Mouse (Mus musculus): ENCODE measurements at regions not wholly inside any gene's neighbourhood (a gene's known extent, or its start where the extent isn't known, plus 50 kb on each side); places are given as distances from the start of the nearest gene placed in this dataset.

DNA sequence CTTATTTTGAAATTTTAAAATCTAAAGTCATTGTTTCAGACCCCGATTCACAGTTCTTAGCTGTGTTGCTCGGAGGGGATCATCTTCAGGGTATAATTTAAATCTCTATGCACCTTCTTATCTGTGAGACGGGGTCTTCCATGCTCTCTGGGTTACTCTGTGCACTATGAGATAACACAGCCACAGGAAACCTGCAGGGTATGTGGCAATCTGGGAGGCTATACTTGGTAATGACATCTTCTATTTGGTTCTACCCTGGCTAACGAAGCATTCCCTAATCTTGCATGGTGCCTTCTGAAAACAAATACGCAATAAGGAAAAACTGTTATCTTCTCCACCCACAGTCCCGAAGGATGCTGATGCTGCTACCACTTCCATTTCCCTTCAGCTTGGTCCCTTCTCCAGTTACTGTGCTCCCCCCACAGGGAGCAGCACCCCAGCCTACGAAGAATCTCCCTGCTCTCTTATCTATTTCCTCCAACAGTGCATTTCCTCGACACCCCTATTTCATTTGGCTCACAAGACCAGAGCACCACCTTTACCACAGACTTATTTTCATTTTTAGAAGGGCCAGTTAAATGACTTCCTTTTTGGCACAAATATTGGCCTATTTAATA, 378.2 kb downstream of the Gm9195 start:
- no peak for DNase-seq (ENCODE audit: low read depth)

DNA sequence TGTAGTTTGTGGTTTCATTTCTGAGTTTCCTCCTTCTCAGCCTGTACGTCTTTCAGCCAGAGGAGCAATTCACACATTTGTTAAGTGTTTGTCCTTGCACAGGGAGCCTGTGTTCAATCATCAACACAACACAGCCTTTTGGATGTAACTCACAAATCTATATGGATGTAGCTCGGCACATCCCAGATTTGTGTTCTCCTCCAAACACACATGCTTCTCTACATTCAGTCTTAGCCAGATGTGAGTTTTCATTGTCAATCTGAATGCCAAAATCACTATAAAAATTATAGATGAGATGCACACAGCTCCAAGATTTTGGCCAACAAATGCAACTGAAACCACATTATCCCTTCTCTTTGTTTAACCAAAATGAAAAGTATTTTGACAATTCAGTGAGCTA, 380.9 kb downstream of the Gm9195 start:
- no peak for DNase-seq (ENCODE audit: low read depth)

DNA sequence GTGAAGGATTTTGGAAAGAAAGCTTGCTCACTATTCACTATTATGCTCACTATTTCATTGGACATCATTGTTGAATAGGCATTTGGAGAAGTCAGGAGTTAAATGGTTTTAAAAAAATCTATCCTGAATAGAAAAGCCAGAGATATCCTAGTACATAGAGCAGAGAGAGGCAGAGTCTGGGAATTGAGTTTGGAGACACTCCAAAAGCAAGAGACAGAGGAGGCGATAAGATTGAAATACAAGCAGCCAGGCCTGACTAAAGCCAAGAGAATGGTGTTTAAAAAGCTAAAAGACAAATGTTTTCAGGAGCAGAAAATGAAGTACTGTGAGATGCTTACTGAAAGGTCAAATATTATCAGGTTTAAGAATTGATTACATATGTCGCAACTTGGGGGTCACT, 400.1 kb downstream of the Gm9195 start:
- DNase-seq (ENCODE audit: low read depth): no peak

DNA sequence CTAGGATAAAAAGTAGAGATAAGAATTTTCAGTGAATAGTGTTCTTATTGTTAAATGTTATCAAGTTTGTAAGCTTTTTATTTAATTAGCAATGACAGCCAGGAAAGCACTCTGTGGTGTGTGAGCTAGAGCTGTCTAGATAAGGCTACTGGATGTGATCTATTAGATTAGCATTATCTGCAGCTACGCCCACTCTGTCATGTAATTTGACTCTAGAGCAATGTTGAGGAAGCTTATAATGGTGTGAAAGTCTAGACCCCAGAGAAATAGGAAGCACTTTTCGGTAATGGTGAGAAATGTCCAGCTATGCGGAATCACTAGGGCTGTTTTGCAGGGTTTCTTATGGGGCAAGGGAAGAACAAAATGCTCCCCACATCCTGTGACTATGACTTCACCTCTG, 410.2 kb downstream of the Gm9195 start:
- DNase-seq (ENCODE audit: low read depth): no peak

DNA sequence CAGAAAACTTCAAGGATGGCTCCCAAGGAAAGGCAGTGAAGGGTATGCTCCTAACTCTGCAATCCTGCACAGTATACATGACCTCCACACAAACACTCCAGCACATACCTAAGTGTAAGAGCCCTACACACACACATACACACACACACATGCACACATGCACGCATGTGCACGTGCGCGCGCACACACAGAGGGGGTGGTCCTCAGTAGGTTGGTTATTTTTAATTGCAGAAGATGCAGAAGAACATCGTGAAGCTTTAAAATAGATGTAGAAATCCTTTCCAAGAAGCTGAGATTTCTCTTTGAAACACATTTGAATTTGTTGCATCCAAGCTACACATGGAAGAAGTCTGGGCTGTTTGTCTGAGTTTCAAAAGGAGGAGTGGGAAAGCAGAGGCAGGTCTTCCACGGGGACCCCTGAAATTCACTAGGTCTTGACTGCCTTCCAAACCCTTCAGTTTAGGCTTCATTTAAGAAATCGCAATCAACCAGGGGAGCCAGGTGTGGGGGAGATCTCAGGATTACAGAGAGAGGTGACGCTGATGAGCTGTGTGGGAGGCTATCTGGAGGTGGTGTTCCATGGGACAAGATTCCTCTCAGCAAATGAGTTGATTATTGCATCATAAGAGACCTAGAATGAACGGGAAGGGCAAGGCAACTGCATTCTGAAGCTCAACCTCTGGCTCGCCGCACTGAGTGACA, 427.4 kb downstream of the Gm9195 start:
- no peak for DNase-seq (ENCODE audit: low read depth)

DNA sequence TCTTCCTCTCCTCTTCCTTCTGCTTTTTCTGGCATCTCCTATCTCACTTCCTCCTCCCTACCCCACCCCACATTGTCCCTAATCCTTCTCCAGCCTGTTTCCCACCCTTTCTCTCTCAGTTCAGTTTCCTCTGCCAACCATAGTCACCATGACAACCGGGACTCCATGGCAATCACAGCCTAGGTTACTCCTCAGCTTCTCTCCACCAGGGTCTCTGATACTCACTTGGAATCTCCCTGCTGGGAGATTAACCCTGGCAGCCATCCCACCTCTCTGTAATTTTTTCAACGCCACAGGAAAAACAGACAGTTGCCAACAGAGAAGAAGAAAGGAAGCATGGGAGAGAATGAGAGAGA, 448.8 kb downstream of the Gm9195 start:
- no peak for DNase-seq (ENCODE audit: low read depth)

DNA sequence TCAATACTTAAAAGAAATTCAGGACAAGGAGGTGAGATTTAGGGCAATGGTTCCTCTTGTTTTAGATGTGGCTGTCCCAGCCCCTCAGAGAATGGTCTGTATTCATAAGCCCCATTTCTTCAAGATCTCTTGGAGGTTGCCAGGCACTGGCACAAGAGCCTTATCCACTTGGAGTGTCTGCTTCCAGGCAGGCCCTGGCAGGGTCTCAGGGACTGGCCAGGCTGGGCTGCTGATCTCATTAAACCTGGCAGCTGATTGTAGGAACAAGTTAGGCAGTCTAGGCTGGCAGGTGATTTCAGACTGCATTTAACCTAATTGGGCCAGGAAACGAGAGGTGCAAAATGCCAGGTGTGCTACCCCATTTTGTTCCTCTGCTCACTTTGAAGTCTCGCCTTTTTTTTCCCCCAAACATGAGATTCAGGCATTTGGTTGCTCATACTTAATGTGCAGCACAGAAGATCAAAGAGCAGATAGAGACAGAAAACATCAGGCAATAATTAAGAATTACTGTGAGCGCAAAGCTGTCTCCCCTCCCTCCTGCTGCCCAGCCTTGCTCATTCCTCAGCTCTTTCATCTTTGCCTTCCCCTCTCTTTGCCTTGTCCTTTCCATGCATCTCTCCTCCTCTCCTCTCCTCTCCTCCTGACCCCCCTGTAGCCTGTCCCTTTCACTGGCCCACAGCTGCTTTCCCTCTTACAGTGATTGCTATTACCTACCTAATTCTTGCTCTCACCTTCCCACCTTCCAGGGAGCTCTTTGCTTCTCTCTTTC, 449.3 kb downstream of the Gm9195 start:
- no peak for DNase-seq (ENCODE audit: low read depth)

DNA sequence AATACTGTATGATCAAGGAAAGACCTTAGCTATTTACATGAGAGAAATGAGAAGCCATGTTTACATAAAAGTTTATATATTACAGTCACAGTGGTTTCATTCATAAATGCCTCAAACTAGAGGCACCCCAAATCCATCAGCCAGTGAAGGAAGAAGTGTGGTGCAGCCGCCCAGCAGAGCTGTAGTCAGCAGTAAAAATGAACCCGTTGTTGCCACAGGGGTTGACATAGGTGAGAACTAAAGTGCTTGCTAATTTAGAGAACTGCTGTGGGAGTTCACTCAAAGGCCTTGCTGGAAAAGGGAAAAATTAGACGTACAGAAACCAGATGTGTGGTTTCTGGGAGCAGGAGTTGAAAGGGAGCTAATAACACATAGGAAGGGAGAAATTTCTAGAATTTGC, 461.2 kb downstream of the Gm9195 start:
- no peak for DNase-seq (ENCODE audit: low read depth)

DNA sequence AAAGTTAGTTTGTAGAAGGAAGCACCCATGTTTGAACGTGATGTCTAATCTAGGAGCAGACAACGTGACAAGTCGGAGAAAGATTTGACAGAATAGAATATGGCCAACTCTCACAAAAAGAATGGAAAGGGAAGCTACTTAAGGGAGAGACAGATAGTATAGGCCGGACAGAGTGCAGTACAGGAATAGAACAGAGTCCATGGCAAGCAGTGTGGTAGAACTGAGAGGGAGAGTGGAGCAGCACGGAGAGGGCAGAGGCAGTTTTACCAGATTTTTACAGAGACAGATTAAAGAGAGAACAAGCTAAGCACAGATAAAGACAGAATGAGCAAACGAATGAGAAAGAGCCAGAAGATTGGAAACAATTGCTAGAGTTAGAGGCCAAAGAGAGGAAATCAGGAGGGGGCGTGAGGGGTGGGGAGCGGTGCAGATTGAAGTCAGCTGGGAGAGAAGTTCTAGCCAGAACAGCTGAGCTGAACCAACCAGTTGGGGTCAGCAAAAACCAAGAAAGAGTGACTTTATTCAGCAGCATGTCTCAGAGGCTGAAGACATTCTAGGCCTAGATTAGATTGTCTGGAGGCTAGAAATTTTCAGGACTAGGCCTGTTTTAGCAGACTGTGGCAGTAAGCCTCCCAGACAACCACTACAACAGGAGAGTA, 464.1 kb downstream of the Gm9195 start:
- DNase-seq (ENCODE audit: low read depth): no peak

DNA sequence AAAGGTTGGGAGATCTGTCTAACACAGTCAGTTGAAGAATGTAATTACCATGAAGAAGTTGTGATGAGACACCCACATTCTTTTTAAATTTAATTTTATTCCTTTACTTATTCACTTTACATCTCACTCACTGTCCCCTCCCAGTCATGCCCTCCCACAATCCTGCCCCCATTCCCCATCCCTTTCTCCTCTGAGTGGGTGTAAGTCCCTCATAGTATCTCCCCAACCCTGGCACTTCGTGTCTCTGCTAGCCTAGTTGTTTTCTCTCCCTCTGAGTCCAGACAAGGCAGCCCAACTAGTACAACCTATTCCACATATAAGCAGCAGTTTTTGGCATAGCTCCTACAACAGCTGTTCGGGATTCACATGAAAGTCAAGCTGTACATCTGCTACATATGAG, 487.3 kb downstream of the Gm9195 start:
- no peak for DNase-seq (ENCODE audit: low read depth)

DNA sequence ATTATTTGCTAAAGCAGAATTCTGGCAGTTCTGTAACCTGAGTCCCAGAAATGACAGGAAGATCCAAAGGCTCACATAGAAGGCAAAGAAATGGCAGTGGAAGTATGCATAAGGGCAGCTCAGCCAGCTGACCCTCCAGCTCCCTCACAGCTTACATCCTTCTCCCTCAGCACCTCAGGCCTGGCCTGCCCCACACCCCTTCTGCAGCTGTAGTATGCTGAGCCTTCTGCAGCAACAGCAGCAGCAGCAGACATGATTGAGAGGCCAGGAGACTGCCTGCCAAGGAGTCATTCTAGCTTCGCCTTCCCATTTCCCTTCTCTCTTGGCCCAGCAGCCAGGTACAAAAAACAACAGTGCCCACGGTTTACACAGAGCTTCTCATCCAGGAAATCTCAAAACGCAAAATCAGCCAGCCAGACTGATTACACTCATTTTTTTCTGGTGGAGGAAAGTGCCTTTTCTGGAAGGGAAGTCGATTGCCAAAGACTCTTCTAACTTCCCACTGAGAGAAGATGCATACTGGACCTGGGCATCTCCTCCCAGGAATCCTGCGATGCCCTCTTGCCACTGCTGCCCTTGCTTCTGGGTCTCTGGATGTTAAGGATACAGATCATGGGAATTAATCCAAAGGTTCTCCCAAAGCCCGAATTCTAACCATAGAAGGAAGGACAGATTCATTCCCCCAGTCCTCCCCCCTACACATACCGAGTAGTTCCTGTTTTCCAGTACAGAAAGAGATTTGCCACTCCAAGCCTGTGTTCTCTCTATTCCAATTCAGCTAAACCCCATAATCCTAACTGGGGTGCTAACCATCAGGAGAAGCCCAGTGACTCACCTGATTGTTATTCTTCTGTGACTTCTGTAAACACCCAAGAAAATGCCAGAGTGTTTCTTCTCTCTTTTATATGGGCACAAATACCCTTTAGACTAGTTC, 489.2 kb downstream of the Gm9195 start:
- no peak for DNase-seq (ENCODE audit: low read depth)

DNA sequence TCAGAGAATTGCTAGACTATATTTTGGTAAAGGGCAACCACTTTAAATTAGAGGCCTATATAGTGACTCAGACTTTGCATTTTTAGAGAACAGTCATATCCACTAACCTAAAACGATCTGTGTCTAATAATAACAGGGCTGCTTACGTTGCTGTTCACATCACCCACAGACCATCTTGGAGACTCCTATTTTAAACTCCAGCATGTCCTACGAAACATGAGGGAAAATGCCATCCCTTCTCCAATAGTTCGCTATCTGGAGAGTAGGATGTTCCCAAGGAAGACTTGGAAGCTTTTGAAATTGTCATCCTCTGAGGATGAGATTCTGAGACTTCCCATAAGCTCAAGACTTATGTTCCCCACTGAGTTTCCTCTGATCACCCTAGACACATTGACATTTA, 518.6 kb downstream of the Gm9195 start:
- no peak for DNase-seq (ENCODE audit: low read depth)

DNA sequence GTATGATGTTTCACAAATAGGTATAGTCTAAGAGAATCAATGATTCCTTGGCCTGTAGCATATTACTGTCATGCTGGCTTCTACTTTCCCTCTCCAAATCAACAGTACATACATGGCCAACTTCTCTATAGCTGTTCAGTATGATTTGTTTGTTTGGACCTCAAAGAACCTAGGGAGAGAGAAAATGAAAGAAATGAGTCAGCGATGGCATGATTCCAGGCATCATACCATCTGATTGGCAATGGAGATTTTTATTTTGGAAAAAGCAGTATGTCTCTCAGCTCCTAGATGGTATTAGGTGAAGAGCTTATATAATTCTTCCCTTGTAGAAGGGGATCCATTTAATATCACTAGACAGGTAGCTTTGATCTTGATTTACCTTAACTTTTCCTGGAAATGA, 519.1 kb downstream of the Gm9195 start:
- no peak for DNase-seq (ENCODE audit: low read depth)

DNA sequence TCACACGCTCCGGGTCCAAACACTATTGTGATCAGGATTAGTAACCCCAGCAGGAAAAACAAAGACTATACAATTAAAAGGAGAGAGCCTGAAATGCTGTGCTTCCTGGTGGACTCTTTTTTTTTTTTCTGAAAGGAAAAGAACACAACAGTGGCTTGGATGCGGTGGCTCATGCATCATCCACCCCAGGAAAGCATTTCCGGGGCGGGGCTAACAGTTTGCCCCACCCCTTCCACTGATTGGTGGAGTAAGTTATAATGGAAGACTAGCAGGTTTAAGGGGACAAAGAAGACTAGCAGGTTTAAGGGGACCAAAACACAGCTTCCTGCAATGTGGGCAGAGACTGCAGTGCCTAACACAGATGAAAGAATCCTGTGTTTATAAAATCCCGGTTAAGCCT, 524.0 kb downstream of the Gm9195 start:
- no peak for DNase-seq (ENCODE audit: low read depth)

DNA sequence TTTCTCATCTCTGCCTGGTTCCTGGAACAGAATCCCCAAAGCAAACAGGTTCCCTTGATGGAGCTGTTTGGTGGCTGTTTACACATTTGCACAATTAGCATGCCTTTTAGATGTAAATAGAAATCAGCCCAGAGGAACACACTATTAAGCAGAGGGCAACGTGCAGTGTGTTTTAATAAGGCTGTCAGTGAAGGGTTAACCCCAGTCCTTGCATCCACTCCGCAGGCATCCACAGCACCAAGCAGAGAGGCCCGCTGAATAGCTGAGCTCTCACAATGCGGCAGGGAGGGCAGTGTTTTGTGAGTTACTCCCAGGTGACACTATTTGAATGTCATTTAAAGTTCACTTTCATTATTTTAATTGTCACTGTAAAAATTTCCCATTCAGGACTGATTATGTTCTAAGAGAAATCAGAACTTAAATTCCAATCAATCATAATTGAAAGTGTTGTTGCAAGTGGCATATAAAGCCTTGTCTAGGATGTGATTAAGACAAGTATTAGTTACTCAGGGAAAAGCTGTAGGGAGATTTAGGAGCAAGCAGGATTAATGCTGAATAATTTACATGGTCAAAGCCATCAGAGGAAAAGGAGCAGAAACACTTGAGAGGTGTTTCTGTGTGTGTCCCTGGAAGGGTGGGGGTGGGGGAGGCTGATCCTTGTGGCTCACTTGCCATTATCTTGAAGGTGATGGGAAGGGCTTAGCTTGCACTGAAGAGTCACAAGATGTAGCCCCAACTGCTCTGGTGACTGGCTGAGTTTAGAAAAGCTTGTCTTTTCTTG, 528.1 kb downstream of the Gm9195 start:
- no peak for DNase-seq (ENCODE audit: low read depth)

DNA sequence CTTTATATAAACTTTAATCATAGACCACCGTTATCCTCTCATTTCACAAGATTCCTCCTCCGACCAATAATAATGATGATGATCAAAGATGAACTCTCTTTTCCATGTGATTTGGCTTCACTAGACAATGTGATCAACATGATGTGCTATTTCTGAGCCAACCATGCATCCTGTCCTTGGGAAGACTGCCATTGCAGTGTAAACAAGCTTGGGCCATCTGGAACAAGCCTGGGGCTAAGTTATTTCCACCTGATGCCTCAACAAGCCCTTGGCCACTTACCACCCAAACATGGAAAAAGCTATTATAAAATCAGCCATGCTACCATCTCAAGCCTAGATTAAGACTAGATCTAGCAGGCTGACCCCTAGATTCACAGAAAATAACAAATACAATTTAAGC, 542.9 kb downstream of the Gm9195 start:
- DNase-seq (ENCODE audit: low read depth): no peak

DNA sequence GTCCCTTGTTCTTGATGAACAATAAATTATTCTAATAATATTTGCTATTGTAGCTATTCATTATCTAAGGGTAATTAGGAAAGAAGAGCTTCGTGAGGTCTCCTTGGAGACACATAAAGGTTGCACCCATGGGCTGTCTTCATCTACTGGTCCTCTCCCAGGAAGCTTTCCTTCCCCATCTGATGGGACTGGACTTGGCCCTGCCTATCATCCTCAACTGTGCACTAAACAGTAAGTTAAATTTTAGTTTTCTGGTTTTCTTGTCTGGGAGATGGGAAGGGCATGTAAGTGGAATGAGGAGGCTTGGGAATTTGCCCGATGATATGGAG, 554.5 kb downstream of the Gm9195 start:
- DNase-seq (ENCODE audit: low read depth): no peak

DNA sequence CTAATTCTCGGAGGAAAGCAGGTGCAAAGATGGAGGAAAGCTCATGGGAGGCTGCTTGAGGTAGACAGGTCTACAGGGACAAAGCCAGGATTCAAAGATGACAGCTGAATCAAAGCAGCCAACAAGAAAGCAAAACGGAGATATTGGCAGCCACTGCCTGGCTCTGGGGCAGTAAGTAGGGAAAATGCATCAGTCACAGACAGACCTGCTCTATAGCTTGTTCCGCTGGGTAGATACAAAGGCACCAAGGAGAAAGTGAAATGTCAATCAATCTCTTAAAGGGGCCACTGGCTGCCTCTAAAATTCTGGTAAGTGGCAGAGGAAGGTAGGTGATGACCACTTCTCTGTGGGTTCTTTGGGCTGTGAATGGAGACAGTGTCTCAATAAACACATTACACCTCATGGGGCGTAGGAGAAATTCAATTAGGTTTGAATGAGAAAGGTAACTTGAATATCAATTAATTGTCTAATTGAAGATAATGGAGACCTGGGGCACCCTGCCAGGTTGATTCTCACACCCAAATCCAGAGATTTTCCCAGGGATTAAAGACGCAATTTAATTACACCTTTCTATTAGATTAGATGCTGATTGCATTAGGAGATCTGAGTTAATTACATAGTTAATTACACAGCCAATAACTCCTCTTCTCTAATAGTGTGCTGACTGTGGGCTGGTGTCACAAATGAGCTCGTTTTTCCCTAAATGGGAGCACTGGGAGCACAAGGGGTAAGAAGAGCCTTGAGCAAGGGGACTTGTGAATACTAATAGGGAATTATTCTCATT, 555.1 kb downstream of the Gm9195 start:
- no peak for DNase-seq (ENCODE audit: low read depth)

DNA sequence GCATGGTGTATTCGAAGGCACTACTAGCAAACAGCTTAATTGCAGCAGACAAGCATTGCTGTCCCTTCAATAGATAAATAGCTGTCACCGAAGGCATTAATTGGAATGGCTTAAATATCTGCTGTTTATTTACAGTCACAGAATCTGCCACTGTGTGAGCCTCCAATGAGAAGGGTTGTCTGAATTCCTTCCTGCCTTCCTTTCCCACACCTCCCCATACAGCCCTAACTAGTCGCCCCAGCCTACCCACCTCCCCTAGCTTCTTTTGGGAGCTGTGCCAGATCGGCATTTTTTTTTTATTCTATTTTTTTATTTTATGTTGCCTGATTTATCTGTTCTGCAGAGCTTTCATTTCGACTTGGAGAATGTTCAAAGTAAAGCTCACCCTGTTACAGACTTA, 575.7 kb downstream of the Gm9195 start:
- no peak for DNase-seq (ENCODE audit: low read depth)

DNA sequence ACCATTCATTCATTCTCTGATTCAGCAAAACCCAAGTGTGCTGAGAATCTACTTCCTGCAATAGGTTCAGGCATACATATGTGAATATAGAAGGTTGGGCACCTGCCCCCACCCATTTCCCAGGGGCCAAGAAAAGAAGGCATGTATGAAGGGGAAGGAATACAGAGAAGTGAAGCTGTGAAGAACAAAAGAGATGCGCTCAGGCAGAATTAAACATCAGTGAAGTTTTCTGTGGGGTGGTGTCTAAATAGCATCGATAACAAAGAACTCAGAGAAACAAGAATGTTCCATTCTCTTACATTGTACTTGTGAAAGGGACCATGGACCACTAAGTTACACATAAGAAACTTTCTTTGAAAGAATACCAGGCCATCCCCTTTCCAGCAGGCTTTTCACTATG, 580.7 kb downstream of the Gm9195 start:
- DNase-seq (ENCODE audit: low read depth): no peak

Measured in gonadal fat pad, adult 2 months (tissue).